12 mouse cellular contexts compared by ENCODE assay signal in genomic region chr2:158716066-158716465, GRCm38 (mm10). TPM values are rescaled to one million over a fixed set of nuclear protein-coding genes. Genes with fewer than 3 reads are reported as not detected.
A peak's percentile ranks its signal among the peaks of the same experiment; 100 is the strongest.
DNase-seq lines count a peak whose midpoint lies in the region; ATAC-seq lines count a peak whose summit lies in the region.
"Had no signal": no experiment of that assay in that cellular context is flagged by ENCODE, and none has a peak within 500 bp of the region (broad histone marks: within the 10 kb centered on the region; RNA-seq: fewer than 3 reads in every experiment).

No protein-coding gene starts in this region.

- intact Hi-C loops in left cerebral cortex, postnatal 10 days (cut with DNase I) = no loop called here

- peak; percentile 11; the same call in 1 of the 2 replicates for ATAC-seq in frontal cortex, adult (ENCODE audit: low TSS enrichment)
- ATAC-seq in midbrain, embryonic 16.5 days = no peak
- ATAC-seq in hindbrain, embryonic 12.5 days (ENCODE audit: low FRiP score) = no peak

- no peak overlapping the region for H3K9ac ChIP-seq in midbrain, embryonic 16.5 days (ENCODE audit: low read depth, low read length)
- H3K9ac ChIP-seq in hindbrain, embryonic 12.5 days = no peak overlapping the region
- H3K9ac ChIP-seq: heart, embryonic 12.5 days; limb, embryonic 12.5 days had no signal

- WGBS in midbrain, embryonic 10.5 days = 37% methylated on average over 5 of the region's 5 CpGs
- WGBS in midbrain, embryonic 16.5 days = 30% methylated on average over 5 of the region's 5 CpGs
- WGBS in hindbrain, embryonic 12.5 days = 16% methylated on average over 5 of the region's 5 CpGs

- no peak overlapping the region for H3K4me3 ChIP-seq in midbrain, embryonic 10.5 days
- H3K4me3 ChIP-seq in midbrain, embryonic 16.5 days (ENCODE audit: low read depth, low read length) = no peak overlapping the region
- no peak overlapping the region for H3K4me3 ChIP-seq in hindbrain, embryonic 12.5 days
- H3K4me3 ChIP-seq: heart, embryonic 12.5 days; limb, embryonic 12.5 days had no signal

- H3K27ac ChIP-seq in midbrain, embryonic 10.5 days (replicated peaks) = peak overlapping the region; percentile 70
- H3K27ac ChIP-seq in midbrain, embryonic 16.5 days (ENCODE audit: low read length) = no peak overlapping the region
- H3K27ac ChIP-seq in hindbrain, embryonic 12.5 days = peak overlapping the region; percentile 36
- H3K27ac ChIP-seq: limb, embryonic 12.5 days; macrophage had no signal

- peaks cover 29% of the 10 kb centered on the region for H3K4me1 ChIP-seq in midbrain, embryonic 10.5 days
- H3K4me1 ChIP-seq in midbrain, embryonic 16.5 days (ENCODE audit: control insufficient read depth, insufficient read depth, low read length) = peaks cover 8% of the 10 kb centered on the region
- H3K4me1 ChIP-seq in hindbrain, embryonic 12.5 days = peaks cover 32% of the 10 kb centered on the region

- H3K4me2 ChIP-seq in midbrain, embryonic 16.5 days (ENCODE audit: low read length) = no peak overlapping the region
- H3K4me2 ChIP-seq in hindbrain, embryonic 12.5 days (replicated peaks) = no peak overlapping the region
- H3K4me2 ChIP-seq: heart, embryonic 12.5 days; limb, embryonic 12.5 days had no signal

- H3K36me3 ChIP-seq in midbrain, embryonic 10.5 days = no peaks in the 10 kb centered on the region
- no peaks in the 10 kb centered on the region for H3K36me3 ChIP-seq in midbrain, embryonic 16.5 days (ENCODE audit: control insufficient read depth, insufficient read depth, low read length)
- H3K36me3 ChIP-seq in hindbrain, embryonic 12.5 days = no peaks in the 10 kb centered on the region
- H3K36me3 ChIP-seq: heart, embryonic 12.5 days; limb, embryonic 12.5 days had no signal

- no peaks in the 10 kb centered on the region for H3K9me3 ChIP-seq in midbrain, embryonic 10.5 days (replicated peaks)
- no peaks in the 10 kb centered on the region for H3K9me3 ChIP-seq in midbrain, embryonic 16.5 days (replicated peaks; ENCODE audit: control insufficient read depth, low read length, poor library complexity, severe bottlenecking)
- no peaks in the 10 kb centered on the region for H3K9me3 ChIP-seq in hindbrain, embryonic 12.5 days (replicated peaks)
- H3K9me3 ChIP-seq: heart, embryonic 12.5 days; limb, embryonic 12.5 days had no signal

- DNase-seq in frontal cortex, postnatal 36 days (ENCODE audit: low spot score in 2 of 2) = no peak
- no peak for DNase-seq in midbrain, embryonic 10.5 days (ENCODE audit: low spot score)
- peak; percentile 73 for DNase-seq in thymus, postnatal 0 days (ENCODE audit: low spot score)
- DNase-seq in left cerebral cortex, adult 9 months (ENCODE audit: low spot score in 2 of 2) = no peak
- no peak for DNase-seq in left cerebral cortex, postnatal 10 days (ENCODE audit: extremely low spot score in 1 of 2, low spot score in 2 of 2)
- DNase-seq: cerebellum, postnatal 25 days had no signal

- H3K27me3 ChIP-seq in midbrain, embryonic 10.5 days (ENCODE audit: low read depth, poor library complexity, severe bottlenecking) = no peaks in the 10 kb centered on the region
- H3K27me3 ChIP-seq in midbrain, embryonic 16.5 days (ENCODE audit: control insufficient read depth, insufficient read depth, low read depth, low read length) = no peaks in the 10 kb centered on the region
- H3K27me3 ChIP-seq in hindbrain, embryonic 12.5 days = no peaks in the 10 kb centered on the region
- H3K27me3 ChIP-seq: heart, embryonic 12.5 days; limb, embryonic 12.5 days had no signal

RNA-seq across cellular contexts. Expression of gene Ppp1r16b, which starts 50.9 kb away (rescaled TPM):
- 3.6 and 3.7 TPM in 2 replicates for polyA plus RNA-seq in midbrain, embryonic 10.5 days (2016; fragmentation: Nextera tagmentation; extraction: Ambion mirVana)
- 22.0 and 27.7 TPM in 2 replicates for polyA plus RNA-seq in midbrain, embryonic 16.5 days (2015; fragmentation: Nextera tagmentation; extraction: Ambion mirVana)
- polyA plus RNA-seq in hindbrain, embryonic 12.5 days (2016; fragmentation: Nextera tagmentation; extraction: Ambion mirVana) = 3.7 and 3.8 TPM in 2 replicates
- 45.4 and 58.3 TPM in 2 replicates for polyA plus RNA-seq in thymus, postnatal 0 days (2015; fragmentation: Nextera tagmentation; extraction: Ambion mirVana)
- 10 to 100 TPM; 51.1 to 54.5 TPM for total RNA-seq in left cerebral cortex, postnatal 10 days (2021)

RNA-seq across cellular contexts. Expression of gene Fam83d, which starts 51.8 kb away (rescaled TPM):
- 54.4 and 55.8 TPM in 2 replicates for polyA plus RNA-seq in midbrain, embryonic 10.5 days (2016; fragmentation: Nextera tagmentation; extraction: Ambion mirVana)
- polyA plus RNA-seq in midbrain, embryonic 16.5 days (2015; fragmentation: Nextera tagmentation; extraction: Ambion mirVana) = 4.7 and 5.4 TPM in 2 replicates
- 31.1 and 32.5 TPM in 2 replicates for polyA plus RNA-seq in hindbrain, embryonic 12.5 days (2016; fragmentation: Nextera tagmentation; extraction: Ambion mirVana)
- polyA plus RNA-seq in thymus, postnatal 0 days (2015; fragmentation: Nextera tagmentation; extraction: Ambion mirVana) = 18.7 and 19.8 TPM in 2 replicates
- total RNA-seq in left cerebral cortex, postnatal 10 days (2021) = 1 to 10 TPM; 1.4 to 1.6 TPM
